Mouse (Mus musculus) frontal cortex, adult 2 months (tissue): Measurements from ENCODE around the gene Syne1. TPM values are rescaled to one million over a fixed set of nuclear protein-coding genes. Genes with fewer than 3 reads are reported as not detected.

ENCODE experiments used
- DNase-seq, 2 experiments: peaks; one replicate each; pipeline ENCODE4 v3.0.0; 2022; ENCODE audit warnings: low spot score in 1 of 2; ENCODE audit errors: extremely low spot score in 1 of 2
- polyA plus RNA-seq: library from polyadenylated mRNA; depleted of rRNA; stranded (reverse); fragments of >200 nt; gene quantifications from 2 replicates; pipeline ENCODE4 v1.2.3, GENCODE M21; 2012

Syne1 gene
- polyA plus RNA-seq, 1 experiment = 163 TPM

GRCm38 (mm10) chr10:5445313-5445712 is 106.0 kb downstream of the Syne1 start:
- peak in 1 of 2 experiments; percentile 27 for DNase-seq

- no peak for DNase-seq
Observed at GRCm38 (mm10) chr10:5443020-5443419, 108.3 kb downstream of the Syne1 start.

DNA sequence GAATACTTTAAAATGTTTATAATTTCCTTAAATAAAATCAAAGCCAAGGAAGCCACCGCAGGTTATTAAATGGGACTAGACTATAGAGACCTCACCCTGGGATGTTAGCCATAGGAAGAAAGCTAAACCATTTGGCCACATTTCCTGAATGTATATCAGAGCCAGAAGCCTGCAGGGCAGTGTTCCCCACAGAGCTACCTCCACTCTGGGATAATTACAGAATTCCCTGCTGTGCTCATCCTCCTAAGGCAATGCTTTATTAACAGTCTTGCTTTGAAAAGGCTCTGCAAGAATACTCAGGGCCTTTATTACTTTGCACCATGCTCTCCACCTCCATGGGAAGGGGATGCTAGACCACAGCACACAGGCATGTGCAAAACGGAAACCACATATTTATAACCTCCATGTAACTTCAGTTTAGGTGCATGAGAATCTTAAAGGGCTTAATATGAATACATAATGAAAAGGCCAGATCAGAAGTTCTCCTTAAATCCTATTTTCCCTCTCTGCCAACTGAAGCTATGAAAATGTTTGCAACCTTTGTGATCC is 111.4 kb downstream of the Syne1 start:
- no peak for DNase-seq

DNA sequence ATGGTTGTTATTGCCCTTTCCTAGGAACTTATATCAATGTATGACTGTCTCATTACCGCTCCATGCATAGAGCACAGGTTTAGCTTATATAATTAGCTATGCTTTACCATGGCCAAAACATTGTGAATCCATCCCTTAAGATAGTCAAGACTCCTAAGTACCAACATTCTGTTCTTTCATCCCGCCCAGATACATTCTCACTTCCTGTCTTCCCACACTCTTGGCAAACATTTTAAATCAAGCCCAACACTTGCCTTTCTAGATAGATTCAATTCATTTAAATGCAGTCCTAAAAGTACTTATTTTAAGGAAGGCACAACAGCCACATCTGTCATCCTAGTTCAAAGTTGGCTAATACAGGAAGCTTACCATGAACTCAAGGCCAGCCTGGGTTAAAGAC is 113.5 kb downstream of the Syne1 start:
- DNase-seq = peak in 1 of 2 experiments; percentile 34

DNA sequence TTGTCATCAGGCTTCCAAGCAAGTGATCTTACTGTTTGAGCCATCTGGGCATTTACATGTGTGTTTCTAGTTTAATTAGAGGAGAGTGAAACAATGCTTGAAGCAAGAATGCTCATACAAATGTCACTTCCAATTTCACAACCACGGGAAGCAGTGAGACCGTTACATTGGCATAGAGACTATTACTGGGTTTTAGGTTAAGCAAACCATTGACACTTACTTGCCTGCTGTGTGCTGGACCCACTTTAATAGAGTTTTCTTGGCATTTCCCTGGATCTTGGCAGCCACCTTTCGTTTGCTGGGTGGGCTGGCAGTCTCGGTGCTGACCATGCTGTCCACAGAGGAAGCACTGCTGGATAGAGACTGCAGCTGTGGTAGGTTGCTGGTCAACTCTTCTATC is 127.3 kb downstream of the Syne1 start:
- no peak for DNase-seq

DNA sequence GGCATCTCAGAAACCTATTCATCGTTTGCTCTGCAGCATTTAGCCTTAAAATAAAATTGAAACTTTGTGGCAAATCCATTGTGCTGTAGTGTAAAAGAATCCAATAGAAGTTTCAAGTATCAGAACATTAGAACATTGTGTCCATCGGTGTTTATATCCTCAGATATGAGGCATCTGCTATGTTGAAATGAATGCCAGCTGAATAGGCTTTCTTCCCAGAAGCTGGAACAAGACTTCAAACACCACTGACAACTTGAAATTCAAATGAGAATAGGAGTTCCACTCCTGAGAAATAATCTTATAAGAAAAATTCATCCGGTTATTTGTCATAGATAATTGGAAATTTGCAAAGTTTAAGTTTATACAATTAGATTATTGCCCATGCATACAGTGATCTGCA is 135.6 kb downstream of the Syne1 start:
- no peak for DNase-seq

GRCm38 (mm10) chr10:5384131-5384776 is 167.0 kb downstream of the Syne1 start:
- DNase-seq = no peak

GRCm38 (mm10) chr10:5381536-5381935 is 169.7 kb downstream of the Syne1 start:
- no peak for DNase-seq

DNA sequence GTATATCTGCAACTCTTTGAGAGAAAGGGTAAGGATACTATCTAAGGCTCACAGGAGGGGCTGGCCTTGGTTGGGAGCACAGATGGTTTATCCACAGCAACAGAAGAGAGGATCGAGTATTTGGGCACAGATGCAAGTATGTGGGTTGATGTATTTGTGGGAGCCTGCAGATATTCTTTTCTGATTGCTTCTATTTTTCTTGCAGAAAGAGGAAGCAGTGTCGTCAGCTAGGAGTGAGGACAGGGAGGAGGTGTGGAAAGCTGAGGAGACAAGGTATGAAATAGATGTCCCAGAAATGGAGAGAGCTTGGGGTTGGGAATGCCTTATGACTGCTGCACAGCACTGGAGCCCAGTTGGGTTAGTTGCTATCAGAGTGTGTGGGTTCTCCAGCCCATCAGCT is 172.3 kb downstream of the Syne1 start:
- DNase-seq = peak; percentile 85 to 86

DNA sequence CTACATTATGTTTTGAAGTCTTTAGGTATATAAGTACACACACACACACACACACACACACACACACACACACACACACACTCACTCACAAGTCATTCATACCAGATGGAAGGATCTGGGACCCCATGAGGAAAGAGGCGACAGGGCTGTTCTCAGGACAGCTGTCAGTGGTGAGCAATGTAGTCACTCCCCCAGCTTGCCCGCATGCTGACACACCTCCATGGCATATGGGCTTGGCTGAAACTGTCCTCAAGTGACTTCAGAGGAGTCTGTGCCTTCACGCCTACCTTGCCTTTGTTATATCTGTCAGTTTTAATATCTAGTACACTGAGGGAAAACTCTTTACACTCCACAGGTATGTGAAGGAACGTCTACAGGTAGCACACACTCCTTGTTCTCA is 181.7 kb downstream of the Syne1 start:
- DNase-seq = no peak

DNA sequence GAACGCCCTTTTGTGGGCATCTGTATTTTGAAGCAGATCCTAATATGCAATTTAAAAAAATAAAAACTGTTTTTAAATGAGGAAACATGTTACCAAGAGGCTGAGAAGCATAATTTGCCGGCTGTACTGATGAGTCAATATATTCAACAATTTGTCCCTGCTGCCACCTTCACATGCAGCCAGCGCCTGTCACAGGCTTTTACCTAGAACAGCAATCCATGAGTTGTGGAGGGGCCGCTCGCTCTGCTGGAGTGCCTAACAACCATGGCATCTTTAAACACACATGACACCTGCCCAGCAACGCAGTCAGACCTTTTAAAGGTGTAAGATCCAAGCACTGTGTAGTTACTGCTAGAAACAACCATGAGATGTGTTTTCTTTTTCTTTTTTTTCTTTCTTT is 183.0 kb downstream of the Syne1 start:
- DNase-seq = peak in 1 of 2 experiments; percentile 67

- peak in 1 of 2 experiments; percentile 65 for DNase-seq
Observed at GRCm38 (mm10) chr10:5367465-5368011, 183.7 kb downstream of the Syne1 start.

- peak in 1 of 2 experiments; percentile 55 for DNase-seq
Observed at GRCm38 (mm10) chr10:5360560-5360959, 190.7 kb downstream of the Syne1 start.

DNA sequence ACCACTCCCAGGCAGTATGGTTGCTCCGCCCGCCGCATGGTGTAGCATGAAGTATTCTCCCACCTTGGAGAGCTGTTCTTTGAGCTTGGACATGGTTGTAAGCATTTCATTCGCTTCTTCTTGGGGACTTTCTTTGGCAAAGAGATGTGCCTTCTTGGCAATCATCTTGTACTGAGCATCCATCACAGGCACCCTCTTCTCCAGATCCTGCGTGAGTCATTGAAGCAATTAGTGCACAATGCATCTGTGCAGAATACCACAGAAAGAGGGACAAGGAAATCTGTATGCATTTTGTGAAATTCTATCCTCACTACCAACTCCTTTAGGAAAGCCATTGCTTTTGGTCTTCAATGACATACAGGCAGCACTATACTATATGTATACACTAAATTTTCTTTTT is 194.7 kb downstream of the Syne1 start:
- DNase-seq = no peak

GRCm38 (mm10) chr10:5353390-5353789 is 197.9 kb downstream of the Syne1 start:
- no peak for DNase-seq

GRCm38 (mm10) chr10:5346911-5347310 is 204.4 kb downstream of the Syne1 start:
- DNase-seq = no peak

DNA sequence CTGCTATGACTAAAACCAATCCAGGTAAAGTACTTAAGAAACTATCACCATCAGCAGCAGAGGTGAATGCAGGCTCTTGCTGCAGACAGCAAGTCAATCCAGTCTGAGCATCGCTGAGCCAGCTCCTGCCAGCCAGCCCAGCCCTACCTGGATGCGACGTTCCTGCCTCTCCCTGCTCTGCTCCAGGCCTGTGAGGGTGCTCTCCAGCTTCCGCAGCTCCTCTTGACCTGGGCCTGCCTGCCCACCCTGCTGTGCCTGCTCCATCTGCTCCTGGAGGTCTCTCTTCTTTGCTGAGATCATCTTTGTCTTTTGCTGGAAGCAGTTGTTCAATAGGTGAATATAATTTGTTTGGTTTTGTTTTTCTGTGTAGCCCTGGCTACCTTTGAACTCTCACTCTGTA is 208.1 kb downstream of the Syne1 start:
- DNase-seq = no peak

GRCm38 (mm10) chr10:5336394-5336793 is 214.9 kb downstream of the Syne1 start:
- no peak for DNase-seq

GRCm38 (mm10) chr10:5332801-5333200 is 218.5 kb downstream of the Syne1 start:
- peak in 1 of 2 experiments; percentile 32 for DNase-seq

DNA sequence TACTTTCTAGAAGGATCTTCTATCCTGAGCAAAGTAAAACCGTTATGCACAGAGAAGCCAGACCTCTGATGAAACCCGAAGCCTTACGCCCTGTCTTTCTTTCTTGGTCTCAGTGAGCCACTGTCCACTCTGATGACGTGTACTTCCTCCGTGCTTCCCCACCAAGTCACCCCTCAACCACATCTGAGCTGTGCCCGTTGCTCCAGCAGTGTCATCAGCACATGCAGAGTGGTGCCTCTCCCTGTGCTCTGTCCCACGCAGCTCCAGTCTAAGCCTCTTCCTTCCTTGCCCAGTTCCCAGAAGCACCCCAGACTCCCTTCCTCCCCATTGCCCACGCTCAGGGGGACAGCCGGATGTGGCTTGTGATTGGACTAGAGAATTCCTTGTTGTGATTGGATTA is 224.6 kb downstream of the Syne1 start:
- no peak for DNase-seq

- DNase-seq = no peak
Observed at GRCm38 (mm10) chr10:5323741-5324395, 227.4 kb downstream of the Syne1 start.

GRCm38 (mm10) chr10:5322562-5322961 is 228.7 kb downstream of the Syne1 start:
- DNase-seq = no peak
